Comparison of ENCODE assay signal across 13 mouse cellular contexts in the genomic region with DNA sequence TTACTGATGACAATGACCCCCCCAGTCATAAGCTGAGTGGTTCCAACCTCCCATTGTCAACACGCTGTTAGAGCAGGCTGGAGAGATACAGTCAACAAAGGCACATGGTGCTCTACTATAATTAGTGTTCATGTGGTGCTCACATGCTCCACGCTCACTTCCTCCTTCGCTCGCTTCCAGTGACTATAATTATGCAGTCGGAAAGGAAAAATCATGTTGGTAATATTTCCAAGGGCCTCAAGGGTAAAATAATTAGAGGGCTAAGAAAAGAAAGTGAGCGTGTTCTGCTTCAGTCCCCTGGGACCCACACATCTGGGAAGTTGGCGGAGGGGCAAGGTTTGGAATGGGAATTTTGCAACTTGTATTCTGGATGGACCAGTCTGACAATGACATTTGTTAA. TPM values are rescaled to one million over a fixed set of nuclear protein-coding genes. Genes with fewer than 3 reads are reported as not detected.
DNase-seq lines count a peak whose midpoint lies in the region; ATAC-seq and TF ChIP-seq lines count a peak whose summit lies in the region.
"Had no signal": no experiment of that assay in that cellular context is flagged by ENCODE, and none has a peak within 500 bp of the region (broad histone marks: within the 10 kb centered on the region; RNA-seq: fewer than 3 reads in every experiment).

No protein-coding gene starts in this region.

- DNase-seq in heart, adult 18-20 months = peak; percentile 29 to 44
- peak; percentile 91 for DNase-seq in NIH3T3 (ENCODE audit: low read depth)
- DNase-seq in kidney, adult 9 months = peak; percentile 19
- no peak for DNase-seq in adrenal gland, postnatal 4 days (ENCODE audit: low spot score in 2 of 2)
- no peak for DNase-seq in thymus, postnatal 14 days
- DNase-seq: adrenal gland, postnatal 36 days; cerebellum, adult 2 months; midbrain, embryonic 14.5 days had no signal

- 82% methylated on average over 7 of the region's 7 CpGs for WGBS in heart, embryonic 11.5 days (ENCODE audit: insufficient replicate concordance)
- WGBS in intestine, embryonic 15.5 days = 75% methylated on average over 7 of the region's 7 CpGs

- H3K4me2 ChIP-seq in heart, embryonic 11.5 days = no peak overlapping the region
- H3K4me2 ChIP-seq in intestine, embryonic 15.5 days (replicated peaks) = no peak overlapping the region
- H3K4me2 ChIP-seq: heart, embryonic 15.5 days had no signal

- no peaks in the 10 kb centered on the region for H3K36me3 ChIP-seq in heart, embryonic 11.5 days (ENCODE audit: control insufficient read depth, insufficient read depth, low read length)
- H3K36me3 ChIP-seq in intestine, embryonic 15.5 days = no peaks in the 10 kb centered on the region
- H3K36me3 ChIP-seq: heart, embryonic 15.5 days had no signal

- no peak for ATAC-seq in heart, embryonic 11.5 days (replicated peaks; ENCODE audit: insufficient number of reproducible peaks, low FRiP score, low TSS enrichment)
- no peak for ATAC-seq in intestine, embryonic 15.5 days
- ATAC-seq: CD4-positive, CD25-positive, alpha-beta regulatory T cell, adult 4 months had no signal

- no peaks in the 10 kb centered on the region for H3K27me3 ChIP-seq in heart, embryonic 11.5 days (ENCODE audit: control insufficient read depth, insufficient read depth, low read length)
- H3K27me3 ChIP-seq in intestine, embryonic 15.5 days (replicated peaks) = no peaks in the 10 kb centered on the region
- H3K27me3 ChIP-seq: heart, embryonic 15.5 days had no signal

- no peak overlapping the region for H3K9ac ChIP-seq in heart, embryonic 11.5 days (ENCODE audit: low read depth, low read length)
- no peak overlapping the region for H3K9ac ChIP-seq in intestine, embryonic 15.5 days
- H3K9ac ChIP-seq: heart, embryonic 15.5 days had no signal

- TF ChIP-seq POLR2A in embryonic fibroblast, embryonic 13.5 days (IDR thresholded peaks at IDR 0.05; ENCODE audit: low read depth, low read length) = no peak

- no peak overlapping the region for H3K27ac ChIP-seq in heart, embryonic 11.5 days (ENCODE audit: low read depth, low read length)
- H3K27ac ChIP-seq in embryonic fibroblast, embryonic 13.5 days (ENCODE audit: insufficient read depth, low read length) = peak overlapping the region; percentile 82
- no peak overlapping the region for H3K27ac ChIP-seq in intestine, embryonic 15.5 days
- H3K27ac ChIP-seq: heart, embryonic 15.5 days had no signal

- H3K4me3 ChIP-seq in heart, embryonic 11.5 days (ENCODE audit: low read depth, low read length) = no peak overlapping the region
- H3K4me3 ChIP-seq in embryonic fibroblast, embryonic 13.5 days (ENCODE audit: insufficient read depth, low read length) = no peak overlapping the region
- H3K4me3 ChIP-seq in intestine, embryonic 15.5 days (replicated peaks) = no peak overlapping the region
- H3K4me3 ChIP-seq: heart, embryonic 15.5 days had no signal

- no peak for TF ChIP-seq CTCF in embryonic fibroblast, embryonic 13.5 days (IDR thresholded peaks at IDR 0.05; ENCODE audit: borderline replicate concordance, insufficient read depth, low read length)

- no peaks in the 10 kb centered on the region for H3K9me3 ChIP-seq in heart, embryonic 11.5 days (replicated peaks; ENCODE audit: control insufficient read depth, low read length)
- H3K9me3 ChIP-seq in intestine, embryonic 15.5 days = no peaks in the 10 kb centered on the region
- H3K9me3 ChIP-seq: heart, embryonic 15.5 days had no signal

- no peaks in the 10 kb centered on the region for H3K4me1 ChIP-seq in heart, embryonic 11.5 days (ENCODE audit: control insufficient read depth, insufficient read depth, low read length)
- peaks cover 23% of the 10 kb centered on the region for H3K4me1 ChIP-seq in embryonic fibroblast, embryonic 13.5 days (ENCODE audit: control insufficient read depth, insufficient read depth, low read length)
- H3K4me1 ChIP-seq in intestine, embryonic 15.5 days (replicated peaks) = no peaks in the 10 kb centered on the region
- H3K4me1 ChIP-seq: heart, embryonic 15.5 days had no signal

RNA-seq across cellular contexts. Expression of a gene that starts 38.7 kb away (rescaled TPM):
- not detected for total RNA-seq in heart, adult 18-20 months (2021)
- polyA plus RNA-seq in heart, embryonic 11.5 days (2014; fragmentation: Nextera tagmentation; extraction: Ambion mirVana) = 0.14 and 0.34 TPM in 2 replicates
- 0.92 and 0.93 TPM in 2 replicates for polyA plus RNA-seq in embryonic fibroblast, embryonic 13.5 days (2011; ENCODE audit: insufficient read length, low read depth, missing spikeins)
- polyA plus RNA-seq in intestine, embryonic 15.5 days (2015; fragmentation: Nextera tagmentation; extraction: Ambion mirVana) = 0.14 and 0.19 TPM in 2 replicates
- total RNA-seq in adrenal gland, postnatal 4 days (2021) = 1 to 10 TPM in 1 of 2 experiments, under 1 TPM in 1; 0.54 to 1.4 TPM
- polyA plus RNA-seq: CD4-positive, CD25-positive, alpha-beta regulatory T cell, adult 4 months had no signal

Comparison
In these comparisons a context has a peak if more than half of its experiments do, and no peak if none do; other contexts are left out.
1. DNase-seq: peak in heart, adult 18-20 months (2 of 2), NIH3T3 (single experiment) and kidney, adult 9 months (single experiment); none in adrenal gland, postnatal 4 days (0 of 2) and thymus, postnatal 14 days (single experiment).